Mouse (Mus musculus): Measurements from ENCODE around the gene Phf5a. TPM values are rescaled to one million over a fixed set of nuclear protein-coding genes. Genes with fewer than 3 reads are reported as not detected.

Phf5a gene
- polyA plus RNA-seq, 1 experiment: 96.7 TPM

GRCm38 (mm10) chr15:81891140-81891802 is 19.6 kb upstream of the Phf5a start:
- Histone ChIP-seq H3K27ac (ENCODE audit: control insufficient read depth, insufficient read depth, low read depth, low read length, poor library complexity) (no peak overlapping the region), H3K4me1 (ENCODE audit: control insufficient read depth, insufficient read depth, low read length) (no peaks in the 10 kb centered on the region), H3K4me3 (replicated peaks; ENCODE audit: control insufficient read depth, low read depth, low read length) (no peak overlapping the region)
- WGBS: 80% methylated on average over 7 of the region's 7 CpGs
- TF ChIP-seq CTCF (IDR thresholded peaks at IDR 0.05; ENCODE audit: control insufficient read depth, insufficient read depth, low read length) (no peak), POLR2A (IDR thresholded peaks at IDR 0.05; ENCODE audit: borderline replicate concordance, control insufficient read depth, low read depth, low read length) (no peak)

- Histone ChIP-seq H3K4me1 (ENCODE audit: control insufficient read depth, insufficient read depth, low read length) (no peaks in the 10 kb centered on the region), H3K4me3 (replicated peaks; ENCODE audit: control insufficient read depth, low read depth, low read length) (no peak overlapping the region), H3K27ac (ENCODE audit: control insufficient read depth, insufficient read depth, low read depth, low read length, poor library complexity) (no peak overlapping the region)
- WGBS: 88% methylated on average over 7 of the region's 7 CpGs
- TF ChIP-seq CTCF (IDR thresholded peaks at IDR 0.05; ENCODE audit: control insufficient read depth, insufficient read depth, low read length) (no peak), POLR2A (IDR thresholded peaks at IDR 0.05; ENCODE audit: borderline replicate concordance, control insufficient read depth, low read depth, low read length) (no peak)
These were observed 17.5 kb upstream of the Phf5a start for GRCm38 (mm10) chr15:81889175-81889574.

GRCm38 (mm10) chr15:81886795-81887550 is 15.3 kb upstream of the Phf5a start:
- H3K4me3 ChIP-seq (replicated peaks; ENCODE audit: control insufficient read depth, low read depth, low read length): no peak overlapping the region
- no peak overlapping the region for H3K27ac ChIP-seq (ENCODE audit: control insufficient read depth, insufficient read depth, low read depth, low read length, poor library complexity)
- WGBS: 83% methylated on average over 6 of the region's 6 CpGs
- peaks cover 3% of the 10 kb centered on the region for H3K4me1 ChIP-seq (ENCODE audit: control insufficient read depth, insufficient read depth, low read length)
- TF ChIP-seq CTCF (IDR thresholded peaks at IDR 0.05; ENCODE audit: control insufficient read depth, insufficient read depth, low read length) (no peak), POLR2A (IDR thresholded peaks at IDR 0.05; ENCODE audit: borderline replicate concordance, control insufficient read depth, low read depth, low read length) (no peak)

- Histone ChIP-seq H3K4me3 (replicated peaks; ENCODE audit: control insufficient read depth, low read depth, low read length) (no peak overlapping the region), H3K27ac (ENCODE audit: control insufficient read depth, insufficient read depth, low read depth, low read length, poor library complexity) (no peak overlapping the region), H3K4me1 (ENCODE audit: control insufficient read depth, insufficient read depth, low read length) (peaks cover 3% of the 10 kb centered on the region)
- TF ChIP-seq CTCF (IDR thresholded peaks at IDR 0.05; ENCODE audit: control insufficient read depth, insufficient read depth, low read length) (no peak), POLR2A (IDR thresholded peaks at IDR 0.05; ENCODE audit: borderline replicate concordance, control insufficient read depth, low read depth, low read length) (no peak)
- 88% methylated on average over 3 of the region's 3 CpGs for WGBS
These were observed 13.8 kb upstream of the Phf5a start for GRCm38 (mm10) chr15:81885418-81885934.

GRCm38 (mm10) chr15:81882348-81882747 is 10.6 kb upstream of the Phf5a start:
- H3K4me1 ChIP-seq (ENCODE audit: control insufficient read depth, insufficient read depth, low read length): peaks cover 3% of the 10 kb centered on the region
- H3K27ac ChIP-seq (ENCODE audit: control insufficient read depth, insufficient read depth, low read depth, low read length, poor library complexity): no peak overlapping the region
- no peak overlapping the region for H3K4me3 ChIP-seq (replicated peaks; ENCODE audit: control insufficient read depth, low read depth, low read length)
- TF ChIP-seq POLR2A (IDR thresholded peaks at IDR 0.05; ENCODE audit: borderline replicate concordance, control insufficient read depth, low read depth, low read length) (no peak), CTCF (IDR thresholded peaks at IDR 0.05; ENCODE audit: control insufficient read depth, insufficient read depth, low read length) (no peak)
- WGBS: 92% methylated on average over 3 of the region's 3 CpGs

- no peak overlapping the region for H3K4me3 ChIP-seq (replicated peaks; ENCODE audit: control insufficient read depth, low read depth, low read length)
- peaks cover 3% of the 10 kb centered on the region for H3K4me1 ChIP-seq (ENCODE audit: control insufficient read depth, insufficient read depth, low read length)
- H3K27ac ChIP-seq (ENCODE audit: control insufficient read depth, insufficient read depth, low read depth, low read length, poor library complexity): no peak overlapping the region
- TF ChIP-seq POLR2A (IDR thresholded peaks at IDR 0.05; ENCODE audit: borderline replicate concordance, control insufficient read depth, low read depth, low read length) (no peak), CTCF (IDR thresholded peaks at IDR 0.05; ENCODE audit: control insufficient read depth, insufficient read depth, low read length) (no peak)
- WGBS: 85% methylated on average over 5 of the region's 5 CpGs
These were observed 8.1 kb upstream of the Phf5a start for GRCm38 (mm10) chr15:81879531-81880401.

GRCm38 (mm10) chr15:81872262-81873136 is 788 bp upstream of the Phf5a start, which contains the start of gene Aco2:
Gene Aco2 (plus strand): TSS chr15:81872309.
- Histone ChIP-seq H3K4me3 (replicated peaks; ENCODE audit: control insufficient read depth, low read depth, low read length) (peak within 1 kb of the TSS; percentile 85), H3K27ac (ENCODE audit: control insufficient read depth, insufficient read depth, low read depth, low read length, poor library complexity) (peak within 1 kb of the TSS; percentile 89), H3K4me1 (ENCODE audit: control insufficient read depth, insufficient read depth, low read length) (no peaks in the 10 kb centered on the region; the same call in 1 of the 2 replicates)
- TF ChIP-seq CTCF (IDR thresholded peaks at IDR 0.05; ENCODE audit: control insufficient read depth, insufficient read depth, low read length) (no peak), POLR2A (IDR thresholded peaks at IDR 0.05; ENCODE audit: borderline replicate concordance, control insufficient read depth, low read depth, low read length) (peak; percentile 40; the same call in 1 of the 2 replicates)
- WGBS: under 1% methylated on average over 53 of the region's 53 CpGs

Data from bone marrow, adult 2 months (tissue).